Mouse (Mus musculus) left cerebral cortex, postnatal 14 days (tissue): ENCODE measurements around the gene Slc44a5. TPM values are rescaled to one million over a fixed set of nuclear protein-coding genes. Genes with fewer than 3 reads are reported as not detected.
"Not testable (repeated sequence)": the region's sequence is repeated elsewhere in the genome, so short reads cannot be mapped to it uniquely, and the experiment has no call there.

Experiments used
- DNase-seq, 2 experiments: peaks; one replicate each; pipeline ENCODE4 v3.0.0; 2021 to 2022; ENCODE audit warnings: low spot score in 2 of 2, mixed read lengths in 1 of 2
- intact Hi-C: fragments of 180-260 bp; cut with DNase I; formaldehyde crosslinking; loops from one replicate; pipeline ENCODE4 v1.15.1; 2025
- total RNA-seq, 2 experiments: library from RNA; stranded (reverse); gene quantifications; 2 replicates each; pipeline ENCODE4 v1.2.3; 2021

Slc44a5 gene
- total RNA-seq, 2 experiments from 2014 or later, result 12.5 to 13.9 TPM

DNA sequence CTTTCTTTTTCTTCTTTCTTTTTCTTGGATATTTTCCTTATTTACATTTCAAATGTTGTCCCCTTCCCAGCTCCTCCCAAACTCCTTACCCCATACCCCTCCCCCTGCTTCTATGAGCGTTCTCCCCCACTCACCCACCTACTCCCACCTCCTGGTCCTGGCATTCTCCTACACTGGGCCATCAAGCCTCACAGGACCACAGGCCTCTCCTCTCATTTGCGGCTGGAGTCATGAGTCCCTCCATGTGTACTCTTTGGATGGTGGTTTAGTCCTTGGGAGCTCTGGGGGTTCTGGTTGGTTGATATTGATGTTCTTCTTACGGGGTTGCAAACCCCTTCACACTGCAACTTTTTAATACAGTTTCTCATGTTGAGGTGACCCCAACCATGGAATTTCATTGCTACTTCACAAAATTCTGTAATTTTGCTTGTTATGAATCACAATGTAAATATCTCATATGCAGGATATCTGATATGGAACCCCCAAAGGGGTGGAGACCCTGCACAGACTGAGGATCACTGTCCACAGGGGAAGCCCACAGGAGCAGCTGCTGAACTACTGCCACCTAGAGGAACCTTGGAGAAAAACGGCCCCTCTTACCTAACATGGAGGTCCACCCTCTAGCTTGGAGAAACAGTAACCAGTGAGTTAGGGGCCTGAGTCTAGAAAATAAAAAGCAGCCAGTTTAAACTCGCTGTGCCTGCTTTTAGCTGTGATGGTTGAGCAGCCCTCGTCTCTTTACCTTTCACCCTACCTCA, 11.4 kb upstream of the Slc44a5 start:
- intact Hi-C loops, result no loop called here
- no peak for DNase-seq

DNA sequence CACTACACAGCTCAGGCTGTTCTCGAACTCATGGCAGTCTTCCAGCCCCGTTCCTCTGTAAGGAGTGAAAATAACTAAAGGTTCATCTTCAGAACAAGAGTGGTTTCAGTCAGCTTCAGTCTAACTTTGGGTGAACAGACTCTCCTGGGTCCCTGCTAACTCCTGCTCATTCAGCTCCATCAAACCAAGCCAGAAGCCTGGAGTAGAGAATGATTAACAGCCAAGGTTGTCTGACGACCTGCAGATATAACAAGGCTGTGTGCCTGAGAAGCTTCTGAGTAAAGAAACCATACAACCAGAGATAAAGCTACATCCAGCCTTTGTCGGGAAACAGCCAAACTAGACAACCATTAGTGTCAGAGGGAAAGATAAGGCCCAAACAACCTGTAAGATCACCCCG, 5.8 kb upstream of the Slc44a5 start:
- no peak for DNase-seq
- intact Hi-C loops, result no loop called here

DNA sequence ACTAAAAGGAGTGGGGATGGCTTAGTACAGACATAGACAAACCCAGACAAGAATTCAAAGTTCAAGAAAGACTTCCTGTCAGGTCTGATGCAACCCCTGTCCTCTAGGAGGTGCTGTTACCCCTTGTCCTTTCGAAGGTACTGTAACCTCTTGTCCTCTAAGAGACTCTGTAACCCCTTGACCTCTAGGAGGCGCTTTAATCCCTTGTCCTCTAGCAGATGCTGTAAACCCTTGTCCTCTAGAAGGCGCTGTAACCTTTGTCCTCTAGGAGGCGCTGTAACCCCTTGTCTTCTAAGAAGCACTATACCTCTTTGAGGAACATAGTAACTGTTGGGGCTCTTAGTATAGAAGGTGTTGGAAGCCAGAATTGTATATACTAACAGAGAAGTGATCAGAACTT, 4.7 kb upstream of the Slc44a5 start:
- intact Hi-C loops, result no loop called here
- peak; percentile 67 to 77 for DNase-seq

DNA sequence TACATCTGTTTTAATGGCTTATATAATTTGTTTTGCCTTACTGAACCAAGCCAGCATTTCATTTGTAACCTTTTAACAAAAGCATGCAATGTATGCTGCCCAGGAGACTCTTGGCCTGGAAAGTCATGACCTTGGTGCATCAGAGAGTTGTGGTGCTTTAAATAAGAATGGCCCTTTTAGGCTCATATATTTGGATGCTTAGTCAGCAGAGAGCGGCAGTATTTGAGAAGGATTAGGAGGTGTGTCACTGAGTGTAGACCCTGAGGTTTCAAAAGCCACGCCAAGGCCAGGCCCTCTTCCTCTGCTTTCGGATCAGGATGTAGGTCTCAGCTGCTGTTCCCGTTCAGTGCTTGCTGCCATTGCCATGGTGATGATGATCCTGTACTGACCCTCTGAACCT, 3.8 kb upstream of the Slc44a5 start:
- no peak for DNase-seq
- intact Hi-C loops, result no loop called here

DNA sequence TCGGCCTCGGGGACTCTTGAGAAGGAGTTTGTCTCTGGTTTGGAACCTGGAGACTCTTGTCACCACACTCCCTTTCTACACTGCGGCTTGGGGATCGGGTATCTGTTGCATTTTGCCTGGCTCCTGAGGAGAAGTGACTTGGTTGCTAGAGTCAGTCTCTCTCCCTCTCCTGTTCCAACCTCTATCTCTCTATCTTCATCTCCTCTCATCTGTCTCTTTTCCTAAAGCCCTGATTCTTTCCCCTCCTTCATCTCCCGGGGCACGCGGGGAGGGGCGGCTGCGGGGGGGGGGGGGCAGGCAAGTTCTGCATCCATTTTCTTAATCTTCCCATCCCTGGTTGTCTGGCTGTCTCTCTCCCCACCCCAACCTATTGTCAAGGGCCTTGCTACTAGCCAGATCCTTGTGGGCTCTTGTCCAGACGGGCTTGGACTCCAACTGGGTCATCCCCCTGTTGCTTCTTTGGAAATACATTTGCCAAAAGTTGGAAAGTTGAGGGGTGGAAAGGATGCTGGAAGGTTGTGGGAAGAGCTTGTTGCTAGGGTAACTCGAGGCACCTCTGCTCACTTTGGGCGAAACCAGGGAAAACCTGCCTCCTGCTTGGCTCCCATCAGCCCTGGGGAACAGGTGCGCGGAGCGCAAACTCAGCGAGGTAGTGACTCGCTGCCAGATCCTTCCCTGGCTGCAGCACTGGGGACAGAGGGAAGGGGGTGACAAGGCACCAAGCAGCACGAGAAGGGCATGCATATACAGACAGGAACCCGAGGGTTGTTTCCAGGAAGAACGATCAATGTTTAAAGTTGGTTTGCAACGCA, 919 bp downstream of the Slc44a5 start:
- intact Hi-C loops, result no loop called here
- DNase-seq, result peak; percentile 19 to 26

DNA sequence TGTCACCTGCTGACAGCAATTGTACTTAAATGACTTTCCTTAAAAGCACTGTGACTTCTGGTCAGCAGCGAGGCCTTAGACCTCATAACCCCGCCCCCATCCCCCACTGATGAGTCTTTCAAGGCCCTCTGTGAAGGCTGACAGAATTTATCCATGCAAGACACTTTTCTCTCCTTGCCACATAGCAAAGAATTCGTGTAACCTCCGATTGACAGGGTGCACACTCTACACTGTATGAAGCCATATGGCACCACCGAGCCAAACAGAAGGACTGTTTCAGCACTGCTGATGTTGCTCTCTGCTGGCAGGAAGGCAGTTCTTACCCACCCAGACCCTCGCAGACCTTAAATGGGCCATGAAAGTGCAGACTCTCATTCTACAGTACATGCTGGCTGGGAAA, 1.8 kb downstream of the Slc44a5 start:
- peak in 1 of 2 experiments; percentile 21 for DNase-seq
- intact Hi-C loops, result no loop called here

DNA sequence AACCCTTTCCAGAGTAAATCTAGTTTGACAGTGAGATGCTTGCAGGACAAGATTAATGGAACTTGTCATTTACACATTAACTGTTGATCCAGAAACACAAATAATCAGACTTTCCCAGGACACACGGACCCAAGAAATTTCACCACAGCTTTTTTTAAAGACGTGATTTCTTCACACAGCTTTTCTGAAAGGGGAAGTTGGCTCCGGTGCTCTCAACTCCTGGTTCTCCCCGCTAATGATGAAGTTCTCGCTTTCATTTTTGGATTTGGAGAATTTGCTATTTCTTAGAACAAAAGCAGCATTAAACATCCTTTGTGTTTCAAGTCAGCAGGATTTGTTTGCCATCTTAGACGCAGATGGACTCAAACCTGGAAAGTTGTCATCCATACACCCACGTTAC, 2.6 kb downstream of the Slc44a5 start:
- DNase-seq, result no peak
- intact Hi-C loops, result no loop called here

DNA sequence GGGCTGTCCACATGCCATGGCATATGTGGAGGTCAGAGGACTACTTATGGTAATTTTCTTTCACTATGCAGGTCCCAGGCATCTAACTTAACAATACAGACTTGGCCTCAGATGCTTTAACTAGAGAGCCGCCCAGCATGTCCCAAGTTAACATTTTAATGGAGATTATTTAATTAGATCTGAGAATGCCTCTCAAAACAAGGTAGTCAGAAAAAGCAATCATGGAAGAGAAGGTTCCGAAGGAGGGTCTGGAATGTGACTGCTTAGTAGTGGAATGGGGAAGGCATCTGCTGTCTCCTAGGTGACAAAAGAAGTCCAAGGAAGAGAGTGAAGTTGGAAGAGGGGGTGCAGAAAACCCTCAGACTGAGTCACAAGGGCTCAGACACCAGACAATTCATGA, 7.4 kb downstream of the Slc44a5 start:
- intact Hi-C loops, result no loop called here
- no peak for DNase-seq

DNA sequence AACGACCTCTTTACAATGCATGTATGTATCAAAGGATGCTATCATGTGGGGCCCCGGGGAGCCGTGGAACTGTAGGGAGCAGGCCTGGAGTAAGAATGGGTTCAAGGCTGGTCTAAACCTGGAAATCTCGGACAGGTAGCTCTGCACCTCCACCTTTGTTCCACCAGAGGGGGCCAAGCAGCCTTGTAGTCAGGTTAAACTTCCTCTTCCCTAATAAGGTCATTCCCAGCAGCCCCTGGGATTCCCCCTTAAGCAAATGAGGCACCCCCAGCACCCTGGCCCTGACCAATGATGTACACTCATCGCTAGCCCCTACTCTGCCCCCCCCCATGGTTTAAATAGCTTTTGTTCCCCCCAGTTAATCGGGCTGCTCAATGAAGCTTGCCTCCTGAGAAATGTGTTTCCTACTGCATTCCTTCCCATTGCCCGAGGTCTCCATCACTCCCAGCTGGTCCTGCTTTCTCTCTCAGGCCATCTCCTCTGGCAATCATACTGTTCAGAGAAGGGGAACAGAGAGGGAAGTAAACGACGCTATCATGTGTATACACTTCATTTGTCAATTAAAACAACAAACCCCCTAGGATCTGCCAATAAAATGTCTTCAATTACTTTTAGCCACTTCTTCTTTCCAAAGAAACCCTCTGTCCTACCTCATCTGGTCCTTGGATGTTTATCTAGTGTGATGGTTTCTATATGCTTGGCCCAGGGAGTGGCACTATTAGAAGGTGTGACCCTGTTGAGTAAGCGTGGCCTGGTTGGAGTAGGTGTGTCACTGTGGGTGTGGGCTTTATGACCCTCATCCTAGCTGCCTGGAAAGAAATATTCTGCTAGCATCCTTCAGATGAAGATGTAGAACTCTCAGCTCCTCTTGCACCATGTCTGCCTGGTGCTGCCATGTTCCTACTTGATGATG, 11.4 kb downstream of the Slc44a5 start:
- peak; percentile 31 to 49 for DNase-seq
- intact Hi-C loops, result no loop called here

DNA sequence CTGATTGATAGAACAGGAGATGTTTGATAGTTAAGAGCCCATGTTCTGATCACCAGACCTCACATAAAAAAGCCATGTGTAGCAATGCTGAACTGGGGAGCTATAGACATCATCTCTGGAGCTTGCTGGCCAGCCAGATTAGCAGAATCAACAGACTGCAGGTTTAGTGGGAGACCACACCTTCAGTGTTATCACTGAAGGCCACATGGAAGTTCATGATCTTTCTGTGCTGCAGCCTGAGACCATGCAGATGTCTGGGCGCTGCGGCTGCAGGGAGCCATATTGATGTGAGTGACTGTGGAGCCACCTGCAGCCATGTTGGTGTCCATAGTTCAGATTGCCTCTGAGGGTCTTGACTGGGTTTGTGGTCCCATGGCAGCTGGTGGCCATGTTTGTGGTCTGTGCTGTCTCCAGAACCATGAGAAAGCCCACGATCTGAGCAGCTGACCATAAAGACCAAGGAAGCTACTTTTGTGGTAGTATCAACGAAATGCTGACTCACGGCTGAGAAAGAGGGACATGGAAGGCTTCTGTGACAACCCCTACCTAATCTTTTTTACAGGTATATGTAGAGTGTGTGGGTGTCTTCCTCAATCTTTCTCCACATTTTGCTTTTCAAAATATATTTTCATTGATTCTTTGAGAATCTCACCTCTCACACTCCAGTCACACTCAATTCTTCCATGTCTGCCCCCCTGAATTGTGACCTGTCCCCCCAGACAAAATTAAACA, 26.7 kb downstream of the Slc44a5 start:
- no peak for DNase-seq
- intact Hi-C loops, result no loop called here

DNA sequence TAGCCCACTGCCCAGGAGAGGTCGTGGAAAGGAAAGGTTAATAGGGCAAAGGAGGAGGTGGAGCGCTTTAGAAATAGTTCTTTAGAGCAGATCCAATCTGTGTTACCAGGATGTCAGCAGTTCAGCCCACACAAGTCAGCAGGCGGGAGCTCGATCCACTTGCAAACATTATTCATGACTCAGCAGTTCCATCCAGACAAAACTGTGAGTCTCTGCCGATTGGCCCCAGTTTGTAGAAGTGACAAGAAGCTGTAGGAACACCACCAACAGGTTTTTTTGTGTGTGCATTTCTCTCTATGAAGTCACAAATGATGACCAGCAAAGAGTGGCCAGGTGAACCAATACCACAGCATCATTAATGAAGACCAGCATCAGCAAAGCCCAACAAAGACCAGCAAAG, 28.1 kb downstream of the Slc44a5 start:
- intact Hi-C loops, result no loop called here
- DNase-seq, result no peak

DNA sequence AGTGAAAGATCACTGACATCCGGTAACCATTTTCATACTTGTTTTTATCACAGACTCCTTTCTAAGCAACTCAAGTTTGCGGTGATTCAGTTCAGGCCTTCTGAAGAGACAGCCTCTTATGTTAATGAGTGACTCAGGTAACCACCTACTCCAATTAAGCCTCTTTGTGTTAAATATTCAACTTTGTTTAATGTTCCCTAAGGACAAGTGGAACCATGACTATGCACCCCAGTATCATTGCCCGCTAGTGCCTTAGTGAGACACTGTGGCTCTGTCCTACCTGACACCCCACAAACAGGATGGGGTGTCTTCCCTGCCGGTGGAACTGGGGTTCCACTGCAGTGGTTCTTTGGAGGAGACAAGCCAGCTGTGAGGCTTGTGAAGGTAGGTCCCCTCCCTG, 73.6 kb downstream of the Slc44a5 start:
- intact Hi-C loops, result no loop called here
- no peak for DNase-seq

DNA sequence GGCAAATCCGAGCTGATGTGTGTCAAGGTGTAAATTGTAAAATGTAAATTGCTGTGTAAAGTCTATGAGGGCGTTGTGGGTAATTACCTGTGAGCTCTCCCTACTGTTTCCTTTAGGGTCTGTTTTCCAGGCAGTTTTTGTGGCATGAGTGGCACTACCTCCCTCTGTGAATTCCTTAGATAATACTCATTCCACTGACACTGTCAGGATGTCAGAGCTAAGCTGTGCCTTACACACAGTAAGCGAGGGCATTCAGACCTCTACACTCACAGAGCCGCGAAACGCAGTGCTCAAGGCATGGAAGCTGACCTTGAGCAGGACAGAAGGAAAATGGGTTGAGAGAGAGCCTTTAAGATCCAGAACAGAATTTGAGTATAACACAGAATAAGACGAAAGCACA, 80.1 kb downstream of the Slc44a5 start:
- no peak for DNase-seq
- intact Hi-C loops, result no loop called here

DNA sequence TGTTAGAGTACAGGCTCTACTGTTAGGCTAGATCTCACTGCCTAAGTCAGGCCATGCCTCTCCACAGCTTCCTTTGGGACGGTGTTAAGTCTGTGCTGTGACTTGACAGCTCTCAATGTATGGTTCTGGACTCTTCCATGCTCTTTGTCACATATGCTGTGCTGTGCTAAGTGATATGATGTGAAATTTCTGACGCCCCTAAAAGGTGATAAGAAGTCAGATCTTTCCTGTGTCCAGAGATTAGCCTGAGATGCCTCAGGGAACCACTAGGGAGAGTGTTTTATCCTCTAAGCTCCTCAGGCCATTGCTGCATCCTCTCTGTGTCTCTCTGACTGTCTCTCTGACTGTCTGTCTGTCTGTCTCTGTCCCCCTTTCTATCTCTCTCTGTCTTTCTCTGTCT, 84.2 kb downstream of the Slc44a5 start:
- intact Hi-C loops, result no loop called here
- no peak for DNase-seq

DNA sequence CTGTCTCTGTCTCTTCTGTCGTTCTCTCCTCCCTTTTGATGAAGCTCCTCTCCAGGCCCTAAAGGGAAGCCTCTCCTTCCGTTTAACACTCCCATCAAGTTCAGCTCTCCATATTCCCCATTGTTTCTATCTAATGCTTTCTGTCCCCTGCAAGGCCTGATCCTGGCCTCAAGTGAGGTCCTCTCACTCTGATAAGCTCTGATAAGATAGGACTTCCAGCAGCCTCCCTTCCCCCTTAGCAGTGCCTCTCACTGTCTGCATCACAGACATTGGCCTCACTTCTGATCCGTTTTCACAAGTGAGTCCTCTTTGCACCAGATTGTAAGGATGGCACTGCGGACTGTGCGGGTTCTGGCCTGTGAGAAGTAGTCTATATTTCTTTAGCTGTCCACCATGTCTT, 85.0 kb downstream of the Slc44a5 start:
- intact Hi-C loops, result no loop called here
- no peak for DNase-seq

DNA sequence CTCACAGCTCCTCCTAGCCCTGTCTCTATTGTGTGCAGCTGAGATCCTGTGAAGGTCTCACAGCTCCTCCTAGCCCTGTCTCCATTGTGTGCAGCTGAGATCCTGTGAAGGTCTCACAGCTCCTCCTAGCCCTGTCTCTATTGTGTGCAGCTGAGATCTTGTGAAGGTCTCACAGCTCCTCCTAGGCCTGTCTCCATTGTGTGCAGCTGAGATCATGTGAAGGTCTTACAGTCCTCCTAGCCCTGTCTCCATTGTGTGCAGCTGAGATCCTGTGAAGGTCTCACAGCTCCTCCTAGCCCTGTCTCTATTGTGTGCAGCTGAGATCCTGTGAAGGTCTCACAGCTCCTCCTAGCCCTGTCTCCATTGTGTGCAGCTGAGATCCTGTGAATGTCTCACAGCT, 98.8 kb downstream of the Slc44a5 start:
- DNase-seq, intact Hi-C loops: not testable (repeated sequence)

DNA sequence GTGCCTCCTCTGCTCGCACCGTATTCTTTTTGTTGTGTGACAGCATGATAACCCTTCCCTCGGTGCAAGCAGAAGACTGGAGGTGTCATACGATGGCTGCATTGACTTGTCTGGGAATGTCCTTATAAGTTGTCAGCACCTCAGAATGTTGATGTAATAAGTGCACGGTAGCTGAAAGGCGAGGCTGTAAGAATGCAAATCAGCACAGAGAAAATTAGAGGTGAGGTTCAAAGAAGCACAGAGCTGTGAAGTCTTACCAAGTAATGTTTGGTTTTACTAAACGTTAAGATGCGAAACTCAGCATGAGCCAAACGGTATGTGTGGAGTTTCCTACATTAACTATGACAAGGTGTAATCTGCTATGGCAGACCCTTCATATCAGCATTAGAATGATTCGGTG, 102.5 kb downstream of the Slc44a5 start:
- no peak for DNase-seq
- intact Hi-C loops, result no loop called here

DNA sequence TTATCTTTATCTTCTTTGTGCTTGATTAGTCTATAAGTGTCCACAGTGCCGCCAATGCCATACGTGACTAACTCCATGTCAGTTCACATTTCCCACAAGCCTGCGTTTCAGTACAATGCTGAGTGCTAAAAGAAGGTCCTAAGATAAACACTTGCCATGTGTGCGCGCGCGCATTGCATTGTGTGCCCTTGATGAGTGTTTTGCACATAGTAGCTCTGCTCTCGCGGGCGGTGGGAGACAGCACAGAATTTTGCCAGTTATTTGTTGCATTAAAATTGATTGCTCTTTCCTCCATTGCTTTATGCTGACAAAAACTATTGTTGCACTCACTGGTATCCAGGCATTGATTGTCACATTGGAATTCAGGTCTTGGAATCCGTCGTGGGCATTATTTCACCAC, 108.5 kb downstream of the Slc44a5 start:
- intact Hi-C loops, result no loop called here
- DNase-seq, result no peak

DNA sequence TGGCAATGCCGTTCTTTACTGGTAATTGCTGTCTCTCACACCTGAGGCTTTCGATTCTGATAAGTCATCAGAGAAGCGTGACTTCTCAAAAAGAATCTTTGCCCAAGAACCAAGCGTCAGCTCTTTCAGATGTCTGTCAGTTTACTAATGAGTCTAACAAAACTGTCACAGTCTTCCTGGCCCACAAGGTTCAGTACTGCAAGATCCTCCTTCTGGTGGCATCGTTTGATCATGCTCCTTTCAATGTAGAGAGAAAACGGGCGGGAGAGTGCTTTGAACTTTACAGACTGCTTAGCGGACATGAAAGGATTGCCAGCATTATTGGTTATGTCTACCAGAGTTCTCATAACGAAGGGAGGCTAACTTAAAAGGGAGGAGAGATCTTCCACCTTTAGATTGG, 109.0 kb downstream of the Slc44a5 start:
- DNase-seq, result no peak
- intact Hi-C loops, result no loop called here
